Mouse (Mus musculus) spleen, postnatal 10 days (tissue): ENCODE data around the gene H2-K1.
A peak's percentile ranks its signal among the peaks of the same experiment; 100 is the strongest.
"Not testable (repeated sequence)": the region's sequence is repeated elsewhere in the genome, so short reads cannot be mapped to it uniquely, and the experiment has no call there.

Experiments
- DNase-seq, 2 experiments: peaks; one replicate each; pipeline ENCODE4 v3.0.0; 2021 to 2022; ENCODE audit warnings: low spot score in 2 of 2

The H2-K1 gene

DNA sequence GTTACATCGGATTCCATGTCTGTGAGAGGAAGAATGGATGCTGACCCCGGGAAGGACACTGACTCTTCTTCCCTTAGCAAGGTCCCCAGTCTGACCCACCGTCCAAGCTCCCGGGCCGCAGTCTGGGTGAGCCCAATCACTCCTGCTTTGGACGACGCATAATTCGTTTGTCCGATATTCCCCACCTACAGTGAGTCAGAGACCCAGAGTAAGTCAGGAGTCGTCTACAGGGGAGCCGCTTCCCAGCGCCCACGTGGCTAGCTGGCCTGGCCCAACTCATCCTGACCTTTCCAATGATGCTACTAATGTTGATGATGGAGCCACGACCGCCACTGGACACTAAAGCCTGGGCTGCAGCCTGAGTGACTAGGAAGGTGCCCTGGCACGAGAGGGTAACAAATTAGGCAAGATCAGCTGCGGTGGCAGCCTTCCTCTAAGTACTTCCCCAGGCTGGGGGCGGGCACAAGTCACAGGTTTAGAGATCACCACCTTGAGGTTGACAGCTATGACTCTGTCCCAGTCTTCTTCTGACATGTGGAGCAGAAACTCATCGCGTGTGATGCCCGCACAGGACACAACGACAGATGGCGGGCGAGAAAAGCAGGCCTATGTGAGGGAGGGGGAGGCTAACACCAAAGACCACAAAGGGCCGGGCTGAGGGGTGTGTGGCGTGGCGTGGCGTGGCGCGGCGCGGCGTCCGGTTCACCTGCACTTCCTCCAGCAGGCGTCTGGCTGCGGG is 26.9 kb upstream of the H2-K1 start:
- peak; percentile 51 to 78 for DNase-seq

DNA sequence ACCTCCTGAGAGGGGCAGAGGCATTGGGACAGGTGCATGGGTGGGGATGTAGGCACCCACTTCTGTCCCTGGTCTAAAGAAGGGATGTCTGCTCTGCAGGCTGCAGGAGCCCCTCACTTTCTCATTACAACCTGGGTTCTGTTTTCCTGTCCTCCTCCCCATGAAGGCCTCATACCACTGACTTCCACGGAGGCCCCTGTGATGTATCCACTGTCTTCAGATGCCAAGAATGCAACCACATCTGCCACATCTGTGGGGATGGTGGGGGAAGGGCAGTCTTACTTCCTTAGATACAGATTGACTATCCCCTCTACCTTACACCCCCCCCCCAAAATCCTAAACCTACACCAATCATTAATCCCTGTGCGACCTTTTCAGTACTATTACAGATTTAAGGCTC is 26.1 kb upstream of the H2-K1 start:
- no peak for DNase-seq

DNA sequence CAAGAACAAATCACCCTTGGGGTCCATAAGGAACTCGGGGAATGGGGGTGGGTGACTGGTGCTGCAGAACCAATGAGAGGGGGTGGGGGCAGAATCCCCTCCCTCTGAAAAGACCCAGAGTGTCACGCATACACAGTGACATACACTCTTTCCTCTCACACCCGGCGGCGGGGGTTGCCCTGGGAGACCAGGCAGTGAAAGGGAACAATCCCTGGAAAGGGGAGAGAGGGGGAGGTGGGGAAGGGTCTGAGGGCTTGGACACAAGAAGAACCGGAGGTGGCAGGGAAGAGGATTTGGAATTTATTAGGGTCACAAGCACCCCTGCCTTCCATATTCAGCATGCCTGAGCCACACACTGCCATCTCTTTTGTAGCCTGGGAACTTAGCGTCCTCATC is 25.6 kb upstream of the H2-K1 start:
- DNase-seq: no peak

DNA sequence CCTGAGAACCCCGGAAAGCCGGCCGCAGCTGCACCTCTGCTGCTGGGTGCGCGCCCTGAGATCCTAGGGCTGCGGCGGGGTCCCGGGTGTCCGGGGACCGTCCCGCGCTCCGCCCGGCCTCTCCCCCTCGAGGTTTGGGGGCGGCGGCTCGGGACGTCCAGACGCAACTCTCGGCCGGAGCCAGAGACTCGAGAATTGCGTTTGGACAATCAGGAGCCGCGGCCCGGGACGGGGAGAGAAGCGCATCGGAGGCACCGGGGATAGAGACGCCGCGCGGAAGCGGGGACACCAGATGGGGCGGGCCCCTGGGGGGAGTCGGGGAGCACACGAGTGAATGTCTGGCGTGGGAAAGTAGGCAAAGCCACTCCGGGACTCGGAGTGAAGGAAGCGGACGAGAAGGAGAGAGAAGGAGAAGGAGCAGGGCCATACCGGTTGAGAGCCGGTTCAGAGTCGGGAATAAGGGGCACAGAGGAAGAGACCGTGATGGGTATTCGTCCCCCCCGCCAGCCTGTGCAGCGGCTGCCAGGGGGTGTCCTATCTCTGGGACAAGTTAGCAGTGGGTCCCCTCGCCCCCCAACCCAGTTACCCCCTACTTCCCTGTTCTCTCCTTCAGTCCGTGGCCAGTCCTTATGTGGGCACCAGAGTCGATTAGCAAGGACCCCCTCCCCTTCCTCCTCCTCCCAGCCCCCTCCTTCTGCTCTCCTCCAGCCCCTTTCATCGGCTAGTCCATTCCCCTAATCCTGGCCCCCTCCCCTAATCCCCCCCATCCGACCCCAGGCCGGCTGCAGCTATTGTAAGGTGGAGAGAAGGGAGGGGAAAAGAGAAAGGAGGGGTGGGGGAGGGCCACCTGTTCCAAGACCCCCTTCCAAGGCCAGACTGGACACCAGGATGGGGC is 25.0 kb upstream of the H2-K1 start:
- DNase-seq: peak in 1 of 2 experiments; percentile 68

DNA sequence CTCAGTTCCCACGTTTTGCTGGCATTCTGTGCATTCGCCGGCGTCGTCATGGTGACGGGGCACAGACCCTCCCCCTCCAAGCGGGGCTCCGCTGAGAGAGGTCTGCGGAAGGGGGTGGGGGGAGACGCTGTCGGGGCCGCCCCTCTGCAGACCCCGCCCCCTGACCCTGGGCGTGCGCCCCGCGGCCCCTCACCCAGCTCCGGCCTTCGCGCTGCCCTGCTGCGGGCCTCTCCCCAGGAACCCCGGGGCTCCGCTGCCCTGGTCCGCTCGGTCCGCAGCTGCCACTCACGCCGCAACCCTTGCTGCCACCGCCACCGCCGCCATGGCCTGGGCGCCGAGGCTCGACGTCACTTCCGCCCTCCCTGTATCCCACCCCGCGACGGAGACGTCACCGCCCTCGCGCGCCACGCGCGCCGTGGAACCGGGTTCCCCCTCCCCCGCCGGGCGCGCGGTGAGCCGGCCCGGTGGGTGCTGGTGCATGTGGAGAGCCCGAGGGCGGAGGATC is 24.2 kb upstream of the H2-K1 start, which contains the start of gene Ring1:
Gene Ring1, minus strand, starts transcription at position 364 of the 505 bp plus-strand sequence.
- peak; percentile 82 to 88 for DNase-seq

DNA sequence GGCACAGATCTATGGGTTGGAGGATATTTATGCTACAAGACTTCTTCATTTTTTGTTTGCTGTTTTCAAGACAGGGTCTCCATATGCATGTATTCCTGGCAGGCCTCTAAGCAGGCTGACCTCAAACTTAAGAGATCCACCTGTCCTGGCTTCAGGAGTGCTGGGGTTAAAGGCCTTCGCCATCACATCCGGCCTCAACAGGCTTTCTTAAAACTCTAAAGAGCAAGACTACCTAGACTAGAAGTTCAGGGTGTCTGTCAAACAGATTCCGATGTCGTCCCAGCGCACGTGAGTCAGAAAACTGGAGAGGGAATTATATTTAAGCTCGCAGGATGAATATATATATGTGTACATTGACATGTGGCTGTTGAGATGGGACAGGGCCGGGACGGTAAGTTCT is 23.5 kb upstream of the H2-K1 start:
- no peak for DNase-seq

DNA sequence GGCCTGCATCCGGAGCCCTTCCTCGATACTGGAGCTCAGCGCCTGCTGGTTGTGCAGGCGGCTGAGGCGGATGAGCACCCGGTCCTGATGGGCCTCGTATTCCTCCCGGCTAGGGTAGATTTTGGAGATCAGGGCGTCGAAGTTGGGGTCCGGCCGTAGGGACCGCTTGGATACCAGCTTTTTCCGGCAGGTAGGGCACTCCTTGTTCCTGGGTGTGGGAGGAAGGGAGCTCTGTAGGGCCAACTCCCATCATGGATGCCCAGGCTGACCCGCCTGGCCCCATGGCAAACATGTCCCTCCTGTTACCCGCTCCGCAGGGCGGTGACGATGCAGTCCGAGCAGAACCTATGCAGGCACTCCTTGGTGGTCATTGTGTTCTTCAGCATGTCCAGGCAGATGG is 22.8 kb upstream of the H2-K1 start:
- DNase-seq: no peak

DNA sequence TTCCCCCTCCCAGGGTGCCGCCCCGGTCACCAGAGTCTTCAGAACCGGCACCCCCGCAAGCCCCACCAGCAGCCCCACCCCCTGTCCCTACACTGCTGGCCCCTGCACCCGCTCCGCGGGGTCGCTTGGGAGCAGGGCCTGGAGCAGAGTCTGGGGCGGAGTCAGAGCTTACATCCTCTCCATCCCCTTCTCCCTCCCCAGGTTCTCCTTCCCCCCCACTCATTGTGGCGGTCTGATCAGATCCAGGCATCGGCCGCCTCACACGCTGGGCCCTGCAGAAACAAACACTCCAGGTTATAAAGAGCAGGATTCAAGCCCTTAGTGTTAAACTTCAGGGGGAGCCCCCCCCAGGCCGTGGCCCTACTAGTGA is 22.3 kb upstream of the H2-K1 start:
- no peak for DNase-seq

DNA sequence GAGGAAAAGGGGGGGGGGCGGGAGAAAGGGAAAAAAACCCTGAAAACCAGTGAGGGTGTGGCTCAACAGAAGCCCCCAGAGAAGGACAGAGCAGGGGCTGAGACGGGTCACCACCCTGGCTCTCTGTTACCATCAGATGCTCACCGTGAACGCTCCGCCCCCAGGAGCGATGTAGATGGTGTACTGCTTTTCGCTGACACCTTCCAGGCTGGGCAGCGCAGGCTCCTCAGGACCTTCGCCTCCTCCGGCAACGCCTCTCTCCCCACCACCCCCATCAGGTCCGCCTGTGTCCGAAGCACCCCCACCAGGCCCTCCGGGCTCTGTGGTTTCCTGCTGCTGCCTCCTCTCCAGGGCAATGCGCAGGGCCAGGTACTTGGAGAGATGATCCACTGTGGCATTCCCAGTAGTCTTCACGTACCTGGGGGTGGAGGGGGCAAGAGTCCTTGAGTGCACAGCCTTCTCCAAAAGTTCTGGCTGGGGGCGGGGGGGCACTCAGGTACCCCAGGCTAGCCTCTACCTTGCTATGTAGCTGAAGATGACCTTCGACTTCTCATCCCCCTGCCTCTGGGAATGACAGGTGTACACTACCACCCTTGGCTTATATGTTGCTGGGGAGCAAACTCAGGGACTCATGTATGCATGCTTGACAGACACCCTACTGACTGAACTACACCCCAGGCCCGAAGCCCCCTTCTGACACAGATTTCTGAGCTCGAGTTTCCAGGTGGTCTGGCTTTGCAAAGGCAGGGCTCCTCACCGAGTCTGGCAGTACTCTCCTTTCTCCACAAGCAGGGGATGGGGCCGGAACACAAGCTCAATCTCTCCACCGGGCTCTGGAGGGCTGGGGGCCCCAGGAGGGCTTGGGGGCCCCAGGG is 21.6 kb upstream of the H2-K1 start:
- no peak for DNase-seq

DNA sequence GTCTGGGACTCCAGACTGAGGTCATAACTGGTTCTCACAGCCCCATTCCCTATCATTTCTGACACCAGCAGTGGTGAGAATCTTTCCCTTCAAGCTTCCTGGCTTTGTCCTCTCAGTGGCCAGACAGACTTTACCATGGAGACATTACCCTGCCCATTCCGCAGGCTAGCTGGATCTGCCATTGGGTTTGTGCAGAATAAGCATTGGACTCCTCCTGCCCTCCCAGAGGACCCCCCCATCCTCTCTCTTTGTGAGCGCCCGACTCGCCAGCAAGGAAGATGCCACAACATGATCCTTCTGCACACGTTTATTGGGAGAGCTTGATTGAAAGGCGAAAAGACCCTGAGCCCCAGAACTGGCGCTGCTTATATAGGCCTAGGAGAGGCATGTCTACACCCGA is 13.3 kb upstream of the H2-K1 start:
- DNase-seq: no peak

DNA sequence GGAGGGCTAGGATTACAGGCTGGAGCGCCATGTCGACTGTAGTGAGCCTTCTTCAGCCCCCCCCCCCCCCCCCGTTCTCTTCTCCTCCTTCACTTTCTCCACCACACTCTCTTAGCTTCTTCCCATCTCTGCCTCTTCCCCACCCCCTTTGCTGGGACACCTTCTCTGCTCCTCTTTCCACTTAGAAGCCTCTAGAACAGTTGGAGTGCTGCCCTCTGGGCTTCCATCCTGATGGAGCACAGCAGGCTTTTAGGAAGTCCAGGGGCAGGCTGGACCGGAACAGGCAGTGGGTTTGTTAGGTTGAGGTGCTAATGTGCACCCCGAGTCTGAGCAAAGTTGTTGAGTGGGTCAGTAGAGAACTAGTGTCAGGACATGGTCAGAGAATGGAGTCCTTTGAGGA is 10.0 kb upstream of the H2-K1 start:
- no peak for DNase-seq

DNA sequence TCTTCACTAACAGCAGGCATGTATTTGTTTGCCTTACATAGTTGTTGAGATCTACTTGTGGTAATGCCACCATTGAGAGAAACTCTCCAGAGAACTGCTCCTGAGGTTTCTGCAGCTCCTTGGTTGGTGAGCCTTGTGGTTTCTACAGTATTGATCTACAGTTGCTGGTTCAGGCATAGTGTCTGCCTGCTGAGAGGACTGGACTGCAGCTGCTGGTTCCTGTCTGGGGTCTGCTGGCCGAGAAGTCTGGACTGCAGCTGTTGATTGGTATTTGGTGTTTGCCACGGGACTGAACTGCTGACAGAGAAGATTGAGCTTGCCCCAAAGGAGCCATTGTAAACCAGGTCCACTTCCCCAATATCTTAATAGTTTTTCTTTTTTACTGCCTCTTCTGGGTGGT is 6.4 kb upstream of the H2-K1 start:
- DNase-seq: no peak

DNA sequence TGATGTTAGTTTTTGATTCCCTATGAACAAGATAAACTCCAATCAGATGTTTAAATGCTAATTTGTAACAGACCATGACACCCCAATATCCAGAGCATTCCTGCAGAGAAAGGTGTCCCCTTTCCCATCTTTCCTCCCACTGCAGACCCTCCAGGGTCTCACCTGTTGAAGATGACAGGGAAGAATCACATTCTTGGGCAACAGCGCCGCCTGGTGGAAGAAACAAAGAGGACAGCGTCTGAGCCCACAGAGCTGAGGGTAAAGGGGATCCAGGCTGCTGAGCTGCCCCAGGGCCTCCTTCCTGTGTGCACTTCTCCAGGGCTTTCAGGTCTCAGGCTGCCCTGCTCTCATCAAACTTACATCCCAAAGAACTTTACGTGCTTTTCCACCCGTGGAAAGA is 3.3 kb upstream of the H2-K1 start:
- peak; percentile 39 to 70 for DNase-seq

DNA sequence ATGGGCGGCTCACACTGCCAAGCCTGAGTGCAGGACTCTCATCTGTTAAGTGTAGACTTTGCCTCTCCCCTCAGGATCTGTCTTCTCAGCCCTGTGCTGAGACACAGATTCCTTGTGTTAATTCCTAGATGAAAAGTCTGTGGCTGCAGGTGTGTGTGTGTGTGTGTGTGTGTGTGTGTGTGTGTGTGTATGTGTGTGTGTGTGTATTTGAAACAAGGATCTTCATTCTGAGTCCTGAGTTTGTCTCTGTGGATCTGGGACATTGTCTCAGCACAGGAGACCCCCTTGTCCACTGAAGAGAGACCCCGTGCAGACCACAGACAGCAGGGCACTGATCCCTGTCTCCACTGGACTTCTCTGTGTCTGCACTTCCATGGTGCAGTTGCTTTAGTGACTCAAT is 649 bp upstream of the H2-K1 start:
- not testable (repeated sequence) for DNase-seq

DNA sequence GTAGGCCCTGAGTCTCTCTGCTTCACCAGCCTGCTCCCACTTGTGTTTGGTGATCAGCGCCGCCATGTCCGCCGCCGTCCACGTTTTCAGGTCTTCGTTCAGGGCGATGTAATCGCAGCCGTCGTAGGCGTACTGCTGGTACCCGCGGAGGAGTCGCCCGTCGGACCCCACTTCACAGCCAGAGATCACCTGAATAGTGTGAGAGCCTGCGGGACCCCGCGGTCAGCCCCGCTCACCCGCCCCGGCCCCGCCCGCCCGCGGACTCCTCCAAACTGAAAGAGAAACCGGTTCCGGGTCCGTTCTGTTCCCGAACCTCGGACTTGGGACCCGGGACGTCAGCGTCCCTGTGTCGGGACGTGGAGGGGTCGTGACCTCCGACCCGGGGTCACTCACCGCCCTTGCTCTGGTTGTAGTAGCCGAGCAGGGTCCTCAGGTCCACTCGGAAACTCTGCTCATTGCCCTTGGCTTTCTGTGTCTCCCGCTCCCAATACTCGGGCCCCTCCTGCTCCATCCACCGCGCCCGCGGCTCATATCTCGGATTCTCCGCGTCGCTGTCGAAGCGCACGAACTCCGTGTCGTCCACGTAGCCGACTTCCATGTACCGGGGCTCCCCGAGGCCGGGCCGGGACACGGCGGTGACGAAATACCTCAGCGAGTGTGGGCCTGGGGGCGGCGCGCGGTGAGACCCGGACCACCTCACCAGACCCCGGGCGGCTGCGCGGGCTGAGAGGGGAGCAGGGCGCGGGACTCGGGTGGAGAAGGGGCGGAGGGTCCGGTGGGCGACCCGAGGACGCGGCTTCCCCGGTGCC is 602 bp downstream of the H2-K1 start:
- peak; percentile 33 to 59 for DNase-seq

DNA sequence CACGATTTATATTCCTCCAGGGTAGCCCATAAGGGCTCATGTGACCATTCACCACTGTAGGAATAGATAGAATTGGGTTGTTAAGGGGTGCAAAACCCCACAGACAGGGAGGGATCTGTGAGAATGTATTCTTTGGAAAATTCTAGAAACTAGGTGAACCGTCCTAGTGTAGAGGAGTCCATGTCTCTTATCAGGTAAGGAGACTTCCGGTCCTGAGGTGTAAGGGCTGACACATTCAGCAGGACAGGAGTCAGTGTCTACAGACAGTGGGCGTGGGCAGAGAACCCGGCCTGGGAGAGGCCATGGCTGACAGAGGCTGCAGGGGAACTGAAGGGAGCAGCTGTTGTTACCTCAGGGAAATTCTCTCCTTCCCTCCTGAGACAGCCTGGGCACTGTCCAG is 1.4 kb downstream of the H2-K1 start:
- not testable (repeated sequence) for DNase-seq

DNA sequence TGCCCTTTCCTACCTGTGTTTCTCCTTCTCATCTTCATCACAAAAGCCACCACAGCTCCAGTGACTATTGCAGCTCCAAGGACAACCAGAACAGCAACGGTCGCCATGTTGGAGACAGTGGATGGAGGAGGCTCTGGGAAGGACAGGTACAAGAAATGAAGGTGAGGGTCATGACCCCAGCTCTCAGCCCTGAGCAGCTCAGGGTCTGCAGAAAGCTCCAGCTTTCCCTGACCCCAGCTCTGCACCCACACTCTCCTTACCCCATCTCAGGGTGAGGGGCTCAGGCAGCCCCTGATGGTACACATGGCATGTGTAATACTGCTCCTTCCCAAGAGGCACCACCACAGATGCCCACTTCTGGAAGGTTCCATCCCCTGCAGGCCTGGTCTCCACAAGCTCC is 3.1 kb downstream of the H2-K1 start:
- not testable (repeated sequence) for DNase-seq

DNA sequence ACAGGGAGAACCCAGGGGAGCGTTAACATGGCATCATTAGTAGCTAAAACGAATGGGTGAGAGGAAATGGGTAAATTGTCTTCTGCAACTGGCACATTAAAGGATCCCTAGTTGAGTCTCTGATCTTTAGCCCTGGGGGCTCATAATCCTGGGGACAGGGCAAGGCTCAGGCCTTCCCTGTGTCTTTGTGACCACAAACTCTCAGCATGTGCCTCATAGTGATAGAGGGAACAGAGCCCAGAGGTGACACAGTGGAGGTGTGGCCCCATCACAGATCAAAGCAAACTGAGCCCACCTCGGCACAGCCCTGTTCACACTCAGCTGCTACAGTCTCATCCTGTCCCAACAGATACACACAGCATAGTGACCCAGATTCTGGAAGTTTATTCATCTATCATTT is 4.5 kb downstream of the H2-K1 start:
- no peak for DNase-seq

DNA sequence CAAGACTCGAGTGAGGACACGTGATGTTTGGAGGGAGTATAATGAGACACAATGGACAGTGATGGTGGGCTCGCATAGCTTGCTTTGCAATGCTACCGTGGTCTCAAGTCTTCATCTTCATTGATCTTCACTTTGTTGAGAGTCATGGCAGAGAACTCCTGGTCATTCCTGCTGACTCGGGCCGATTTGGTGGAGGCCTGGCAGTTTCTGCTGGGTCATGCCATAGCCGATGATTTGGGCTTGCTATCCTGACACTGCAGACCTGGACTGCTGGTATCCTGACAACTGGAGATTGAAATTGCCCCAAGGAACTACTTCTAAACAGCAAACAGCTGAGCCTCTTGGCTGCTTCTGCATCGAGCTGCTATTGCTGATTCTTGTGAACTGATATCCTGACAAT is 5.2 kb downstream of the H2-K1 start:
- no peak for DNase-seq

DNA sequence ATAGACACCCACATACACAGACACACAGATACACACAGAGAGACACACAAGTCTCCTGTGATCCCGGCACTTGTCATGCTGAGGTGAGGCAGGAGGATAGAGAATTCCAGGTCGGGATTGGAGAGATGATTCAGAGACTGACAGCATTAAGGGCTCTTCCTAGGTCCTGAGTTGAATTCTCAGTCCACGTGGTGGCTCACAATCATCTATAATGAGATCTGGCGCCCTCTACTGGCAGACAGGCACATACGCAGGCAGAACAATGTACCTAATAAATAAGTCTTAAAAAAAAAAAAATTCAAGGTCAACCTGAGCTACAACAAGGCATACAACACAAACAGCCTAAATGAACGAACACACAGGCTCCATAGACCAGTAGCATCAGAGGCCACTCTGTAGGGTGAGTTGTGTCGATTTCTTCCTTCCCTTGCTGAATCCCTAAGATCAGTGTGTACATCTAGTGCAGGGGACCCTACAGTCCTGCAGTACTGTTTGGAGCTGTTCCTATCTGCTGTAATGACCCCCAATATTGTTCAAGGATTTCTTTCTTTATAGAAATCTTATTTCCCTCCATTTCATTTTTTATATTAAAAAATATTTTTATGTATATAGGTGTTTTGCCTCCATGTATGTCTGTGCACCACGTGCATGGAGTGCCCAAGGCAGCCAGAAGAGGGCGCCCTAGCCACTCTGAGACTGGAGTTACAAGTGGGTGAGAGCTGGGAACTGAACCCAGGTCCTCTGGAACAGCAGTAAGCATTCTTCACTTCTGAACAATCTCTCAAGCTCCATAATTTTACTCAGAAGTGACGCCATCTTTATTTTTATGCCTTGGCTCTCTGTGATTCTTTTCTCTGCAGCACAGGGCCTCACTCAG is 8.1 kb downstream of the H2-K1 start:
- DNase-seq: peak; percentile 37 to 81
